Mouse (Mus musculus) MEL (cell line): Measurements from ENCODE around the gene Rab7b.

Experiments used
- CTCF ChIP-seq, 3 experiments: IDR thresholded peaks in 2 of 3; conservative IDR thresholded peaks in 1 of 3; 2 replicates each; pipeline ENCODE4 v1.5.1; 2011 to 2012; ENCODE audit warnings: low read length in 3 of 3, low read depth in 2 of 3, mild to moderate bottlenecking in 2 of 3, improper control_type of control experiment in 1 of 3, inconsistent platforms in 1 of 3, mixed read lengths in 1 of 3, moderate library complexity in 1 of 3; ENCODE audit not compliant: control insufficient read depth in 1 of 3, insufficient read depth in 1 of 3, poor library complexity in 1 of 3, severe bottlenecking in 1 of 3
- E2F4 ChIP-seq: IDR thresholded peaks from 2 replicates; pipeline ENCODE4 v1.6.1; 2011; ENCODE audit warnings: low read depth, low read length, improper control_type of control experiment, borderline replicate concordance
- EP300 ChIP-seq, 2 experiments: IDR thresholded peaks; 2 replicates each; pipeline ENCODE4 v1.6.1; 2011; ENCODE audit warnings: improper control_type of control experiment in 2 of 2, low read length in 2 of 2, low read depth in 1 of 2, mild to moderate bottlenecking in 1 of 2
- GABPA ChIP-seq: IDR thresholded peaks from 2 replicates; pipeline ENCODE4 v1.6.1; 2012; ENCODE audit warnings: low read depth, mild to moderate bottlenecking, inconsistent platforms, low read length, improper control_type of control experiment, moderate library complexity
- GATA1 ChIP-seq: IDR thresholded peaks from 2 replicates; pipeline ENCODE4 v1.6.1; 2011; ENCODE audit warnings: low read depth, low read length, improper control_type of control experiment
- KAT2A ChIP-seq: conservative IDR thresholded peaks from 2 replicates; pipeline ENCODE4 v1.6.1; 2012; ENCODE audit warnings: low read depth, low read length, improper control_type of control experiment, inconsistent platforms
- MAX ChIP-seq: IDR thresholded peaks from 2 replicates; pipeline ENCODE4 v1.6.1; 2011; ENCODE audit warnings: low read length, improper control_type of control experiment
- POLR2A ChIP-seq, 2 experiments: IDR thresholded peaks; 2 replicates each; pipeline ENCODE4 v1.6.1; 2011 to 2012; ENCODE audit warnings: low read length in 2 of 2, mild to moderate bottlenecking in 2 of 2, control low read depth in 1 of 2, improper control_type of control experiment in 1 of 2, low read depth in 1 of 2, moderate library complexity in 1 of 2; ENCODE audit not compliant: control insufficient read depth in 1 of 2, insufficient read depth in 1 of 2, poor library complexity in 1 of 2
- POLR2AphosphoS5 ChIP-seq: IDR thresholded peaks from 2 replicates; pipeline ENCODE4 v1.6.1; 2012; ENCODE audit warnings: low read depth, borderline replicate concordance, mild to moderate bottlenecking, inconsistent platforms, low read length, moderate library complexity, mixed read lengths
- RCOR1 ChIP-seq: IDR thresholded peaks from 2 replicates; pipeline ENCODE4 v1.6.1; 2012; ENCODE audit warnings: low read depth, mild to moderate bottlenecking, inconsistent platforms, low read length, improper control_type of control experiment
- TAL1 ChIP-seq: IDR thresholded peaks from 2 replicates; pipeline ENCODE4 v1.6.1; 2012; ENCODE audit warnings: mild to moderate bottlenecking, inconsistent platforms, low read length, moderate library complexity, mixed read lengths
- USF1 ChIP-seq: IDR thresholded peaks from 2 replicates; pipeline ENCODE4 v1.6.1; 2014; ENCODE audit warnings: low read depth, mild to moderate bottlenecking, inconsistent platforms, low read length, improper control_type of control experiment, moderate library complexity
- USF2 ChIP-seq, 2 experiments: IDR thresholded peaks; 2 replicates each; pipeline ENCODE4 v1.6.1; 2011 to 2012; ENCODE audit warnings: improper control_type of control experiment in 2 of 2, low read length in 2 of 2, borderline replicate concordance in 1 of 2, inconsistent platforms in 1 of 2, low read depth in 1 of 2, mild to moderate bottlenecking in 1 of 2; ENCODE audit not compliant: insufficient read depth in 1 of 2
- ZKSCAN1 ChIP-seq: IDR thresholded peaks from 2 replicates; pipeline ENCODE4 v1.6.1; 2012; ENCODE audit warnings: low read depth, mild to moderate bottlenecking, inconsistent platforms, low read length, improper control_type of control experiment, moderate library complexity

GRCm38 (mm10) chr1:131726586-131726985, 38.1 kb downstream of the Rab7b start:
- no peak for TF ChIP-seq KAT2A
- no peak for TF ChIP-seq GABPA
- TF ChIP-seq CTCF (IDR thresholded peaks at IDR 0.05 in 2 of 3, conservative IDR thresholded peaks at IDR 0.05 in 1 of 3; ENCODE audit: control insufficient read depth in 1 of 3, insufficient read depth in 1 of 3, low read depth in 2 of 3, low read length in 3 of 3, poor library complexity in 1 of 3, severe bottlenecking in 1 of 3): no peak
- TF ChIP-seq USF1: no peak
- no peak for TF ChIP-seq MAX
- TF ChIP-seq POLR2A (IDR thresholded peaks at IDR 0.05; ENCODE audit: control insufficient read depth in 1 of 2, insufficient read depth in 1 of 2, low read depth in 1 of 2, low read length in 2 of 2, poor library complexity in 1 of 2): no peak
- no peak for TF ChIP-seq TAL1
- no peak for TF ChIP-seq ZKSCAN1
- no peak for TF ChIP-seq GATA1
- no peak for TF ChIP-seq USF2 (IDR thresholded peaks at IDR 0.05; ENCODE audit: borderline replicate concordance in 1 of 2, insufficient read depth in 1 of 2, low read depth in 1 of 2, low read length in 2 of 2)
- no peak for TF ChIP-seq POLR2AphosphoS5
- no peak for TF ChIP-seq RCOR1
- TF ChIP-seq EP300 (IDR thresholded peaks at IDR 0.05; ENCODE audit: low read depth in 1 of 2, low read length in 2 of 2): no peak
- TF ChIP-seq E2F4: no peak
